Mouse (Mus musculus) MN1 (cell line): ENCODE measurements around the gene Cpt1a.

Experiments
- DNase-seq: peaks from one replicate; pipeline ENCODE4 v3.0.0-alpha.2; 2016; ENCODE audit warnings: low spot score

The Cpt1a gene

DNA sequence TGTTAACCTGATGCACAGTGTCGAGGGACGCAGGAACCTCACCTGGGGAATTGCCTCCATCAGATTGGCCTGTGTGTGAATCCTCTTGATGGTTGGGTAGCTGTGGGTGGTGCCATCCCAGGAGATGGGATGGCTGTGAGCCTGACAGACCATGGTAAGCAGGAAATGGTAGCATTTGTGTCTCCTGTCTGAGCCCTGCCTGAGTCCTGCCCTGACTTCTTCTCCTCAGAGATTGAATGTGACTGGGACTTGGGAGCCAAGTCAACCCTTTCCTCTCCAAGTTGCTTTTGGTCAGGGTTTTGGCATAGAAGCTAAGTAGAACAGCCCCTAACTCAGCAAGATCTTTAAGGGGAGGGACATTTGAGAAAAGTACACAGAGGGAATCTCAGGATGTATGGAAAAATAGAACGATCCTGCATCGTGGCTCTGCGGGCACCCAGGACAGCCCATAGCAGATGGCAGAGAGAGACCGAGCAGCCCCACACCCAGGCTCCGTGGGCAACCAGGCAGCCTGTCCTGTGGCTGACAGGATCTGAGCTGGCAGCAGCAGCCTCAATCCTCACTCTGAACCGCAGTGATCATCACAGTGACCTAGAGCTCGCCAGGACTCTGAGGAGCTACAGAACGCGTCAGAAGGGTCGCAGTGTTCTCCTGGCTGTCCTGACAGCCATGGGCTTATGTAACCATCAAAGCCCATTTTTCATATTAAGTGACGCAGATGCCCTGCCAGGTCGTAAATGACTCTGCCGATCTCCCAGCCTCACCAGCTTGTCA is 106.1 kb downstream of the Cpt1a start:
- no peak for DNase-seq

DNA sequence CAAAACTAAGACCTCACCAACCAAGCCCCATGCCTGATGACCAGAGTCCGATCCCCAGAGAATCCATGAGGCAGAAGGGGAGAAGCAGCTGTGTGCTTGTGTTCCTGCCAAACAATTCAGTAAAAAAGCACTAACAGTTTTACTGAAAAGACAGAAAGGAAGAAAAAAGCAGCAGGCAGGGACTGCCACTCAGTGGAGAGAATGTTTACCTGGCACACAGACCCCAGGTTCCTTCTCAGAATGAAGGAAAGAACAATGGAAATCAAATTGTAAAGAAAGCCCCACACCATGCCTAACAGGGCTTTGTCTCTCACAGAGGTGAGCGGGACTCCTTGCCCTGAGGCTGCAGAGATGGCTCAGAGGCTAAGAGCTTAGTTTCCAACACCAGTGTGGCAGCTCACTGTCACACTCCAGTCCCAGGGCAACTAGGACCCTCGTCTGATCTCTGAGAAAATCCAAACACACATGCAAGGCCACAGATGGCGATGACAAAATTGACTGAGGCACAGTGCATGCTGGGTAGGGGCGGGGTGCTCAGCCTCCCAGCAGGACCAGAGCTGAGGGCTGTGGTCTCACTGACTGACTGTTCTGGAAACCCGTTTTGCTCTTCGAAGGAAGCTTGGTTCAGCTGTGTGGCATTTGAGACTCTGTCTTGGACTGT is 107.2 kb downstream of the Cpt1a start:
- no peak for DNase-seq

DNA sequence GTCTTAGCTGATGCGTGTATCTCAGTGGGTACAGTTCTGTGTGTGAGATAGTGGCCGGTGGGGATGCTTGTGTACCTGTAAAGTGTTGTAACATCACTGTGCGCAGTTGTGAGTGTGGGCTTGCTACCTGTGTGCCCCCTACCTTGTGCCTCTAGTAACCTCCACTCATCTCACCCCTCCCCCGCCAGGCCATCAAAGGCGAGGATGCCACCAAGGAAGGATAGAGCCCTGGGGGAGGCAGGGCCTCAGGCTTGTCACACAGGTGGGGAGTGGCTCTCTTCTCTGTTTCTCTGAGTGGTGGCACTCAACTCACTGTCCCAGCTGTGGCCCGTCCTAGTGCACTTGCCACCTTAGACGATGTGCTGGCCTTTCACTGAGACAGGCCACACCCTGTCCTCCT is 108.9 kb downstream of the Cpt1a start:
- DNase-seq: no peak

GRCm38 (mm10) chr19:3431969-3432368 is 109.8 kb downstream of the Cpt1a start:
- DNase-seq: no peak

- DNase-seq: no peak
These were observed 112.0 kb downstream of the Cpt1a start for GRCm38 (mm10) chr19:3434124-3434523.

DNA sequence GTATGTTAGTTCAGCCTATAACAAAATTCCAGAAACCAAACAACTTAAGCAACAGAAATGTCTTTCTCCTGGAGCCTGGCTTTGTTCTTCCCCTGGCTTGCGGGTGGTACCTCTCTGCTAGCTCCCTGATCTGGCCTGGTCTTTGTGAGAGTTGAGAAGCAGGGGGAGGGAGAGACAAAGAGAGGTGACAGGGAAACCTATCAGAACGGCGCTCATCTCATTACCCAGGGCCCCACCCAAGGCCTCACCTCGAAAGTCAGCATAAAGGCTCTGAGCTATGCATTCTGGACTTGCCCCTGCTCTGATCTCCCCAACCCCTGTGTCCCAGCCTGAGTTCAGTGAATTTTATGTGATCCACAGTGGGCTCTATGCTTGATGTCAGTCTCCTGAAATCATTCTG is 112.5 kb downstream of the Cpt1a start:
- DNase-seq: no peak
